Mouse (Mus musculus): ENCODE measurements at regions not wholly inside any gene's neighbourhood (a gene's known extent, or its start where the extent isn't known, plus 50 kb on each side); places are given as distances from the start of the nearest gene placed in this dataset.

DNA sequence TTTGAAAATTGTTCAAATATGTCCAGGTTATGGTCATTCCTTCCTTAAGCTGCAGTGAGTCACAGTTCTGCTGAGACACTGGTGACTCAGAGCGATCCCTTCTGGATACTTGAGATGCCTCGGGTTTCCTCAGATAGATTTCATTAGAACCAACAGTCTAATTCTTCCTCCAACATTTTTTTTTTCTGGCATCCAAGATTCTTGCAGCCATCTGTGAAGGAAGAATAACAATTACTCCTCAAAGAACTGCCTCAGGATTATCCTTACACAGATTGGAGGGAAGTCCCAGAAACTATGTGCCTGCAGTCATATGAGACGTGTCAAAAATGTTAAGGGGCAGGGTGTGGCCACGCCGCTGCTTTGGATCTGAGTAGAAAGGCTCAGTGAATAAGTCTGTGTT lies 69.6 kb upstream of the Cav2 start:
- no peak for TF ChIP-seq CTCF (IDR thresholded peaks at IDR 0.05; ENCODE audit: control insufficient read depth, insufficient read depth, insufficient read length)
- TF ChIP-seq USF1 (IDR thresholded peaks at IDR 0.05; ENCODE audit: low read depth) = no peak
- no peak for TF ChIP-seq CEBPB (IDR thresholded peaks at IDR 0.05; ENCODE audit: low read depth)
- TF ChIP-seq MYOD1 (IDR thresholded peaks at IDR 0.05; ENCODE audit: control insufficient read depth, insufficient read length, low read depth) = peak; percentile 25
- TF ChIP-seq MYOG (IDR thresholded peaks at IDR 0.05; ENCODE audit: control insufficient read depth, extremely low read depth, insufficient read length) = no peak

Measured in C2C12 (cell line).